Mouse (Mus musculus) megakaryocyte, embryonic 14.5 days (primary cell): ENCODE data around the gene Nup133. TPM values are rescaled to one million over a fixed set of nuclear protein-coding genes. Genes with fewer than 3 reads are reported as not detected.

Experiments used
- H3K27me3 ChIP-seq: replicated peaks from 2 replicates; pipeline ENCODE3; 2012; ENCODE audit warnings: inconsistent platforms
- H3K36me3 ChIP-seq: replicated peaks from 2 replicates; pipeline ENCODE3; 2012; ENCODE audit warnings: low read length, inconsistent platforms, mixed read lengths
- H3K4me1 ChIP-seq: 2 replicates; pipeline ENCODE4 v1.6.1; 2012; ENCODE audit warnings: inconsistent platforms
- H3K4me3 ChIP-seq: replicated peaks from 2 replicates; pipeline ENCODE3; 2012; ENCODE audit warnings: moderate library complexity, mild to moderate bottlenecking, inconsistent platforms
- H3K9me3 ChIP-seq: 2 replicates; pipeline ENCODE4 v1.6.1; 2012; ENCODE audit warnings: inconsistent platforms
- FLI1 ChIP-seq: IDR thresholded peaks from 2 replicates; pipeline ENCODE4 v1.6.1; 2012; ENCODE audit warnings: low read length, inconsistent platforms, mixed read lengths
- GATA1 ChIP-seq: IDR thresholded peaks from 3 replicates; pipeline ENCODE4 v1.6.1; 2012; ENCODE audit warnings: mixed read lengths, low read length, inconsistent platforms, borderline replicate concordance
- polyA plus RNA-seq: library from polyadenylated mRNA; stranded (reverse); fragments of >175 nt; gene quantifications from 2 replicates; pipeline ENCODE4 v1.2.3, GENCODE M21; 2012; ENCODE audit warnings: low replicate concordance; ENCODE audit not compliant: insufficient read depth

Nup133 gene
- polyA plus RNA-seq, 1 experiment: 2.9 TPM

GRCm38 (mm10) chr8:123907604-123908003 lies 41.5 kb downstream of the Nup133 start:
- Histone ChIP-seq H3K36me3 (peaks cover 93% of the 10 kb centered on the region), H3K4me1 (no peaks in the 10 kb centered on the region), H3K27me3 (no peaks in the 10 kb centered on the region), H3K4me3 (no peak overlapping the region), H3K9me3 (no peaks in the 10 kb centered on the region)
- TF ChIP-seq GATA1 (no peak), FLI1 (no peak)

GRCm38 (mm10) chr8:123902653-123903052 lies 46.4 kb downstream of the Nup133 start:
- H3K27me3 ChIP-seq: no peaks in the 10 kb centered on the region
- no peaks in the 10 kb centered on the region for H3K9me3 ChIP-seq
- H3K36me3 ChIP-seq: peaks cover 82% of the 10 kb centered on the region
- no peaks in the 10 kb centered on the region for H3K4me1 ChIP-seq
- H3K4me3 ChIP-seq: no peak overlapping the region
- TF ChIP-seq FLI1: no peak
- TF ChIP-seq GATA1: no peak

GRCm38 (mm10) chr8:123899366-123899765 lies 49.7 kb downstream of the Nup133 start:
- Histone ChIP-seq H3K36me3 (peaks cover 53% of the 10 kb centered on the region), H3K9me3 (no peaks in the 10 kb centered on the region), H3K4me1 (no peaks in the 10 kb centered on the region), H3K4me3 (no peak overlapping the region), H3K27me3 (peaks cover 26% of the 10 kb centered on the region)
- TF ChIP-seq GATA1: no peak
- no peak for TF ChIP-seq FLI1

GRCm38 (mm10) chr8:123898576-123898975 lies 50.5 kb downstream of the Nup133 start:
- Histone ChIP-seq H3K4me1 (no peaks in the 10 kb centered on the region), H3K27me3 (peaks cover 34% of the 10 kb centered on the region), H3K36me3 (peaks cover 45% of the 10 kb centered on the region), H3K4me3 (no peak overlapping the region), H3K9me3 (no peaks in the 10 kb centered on the region)
- TF ChIP-seq FLI1 (no peak), GATA1 (no peak)

- H3K9me3 ChIP-seq: peaks cover 11% of the 10 kb centered on the region; the same call in 1 of the 2 replicates
Measured at GRCm38 (mm10) chr8:123896774-123897173, 52.3 kb downstream of the Nup133 start.

GRCm38 (mm10) chr8:123896366-123896761 lies 52.7 kb downstream of the Nup133 start:
- Histone ChIP-seq H3K27me3 (peaks cover 56% of the 10 kb centered on the region), H3K4me3 (no peak overlapping the region), H3K4me1 (peaks cover 17% of the 10 kb centered on the region), H3K9me3 (peaks cover 12% of the 10 kb centered on the region; the same call in 1 of the 2 replicates), H3K36me3 (peaks cover 23% of the 10 kb centered on the region)
- TF ChIP-seq GATA1 (no peak), FLI1 (no peak)

More at GRCm38 (mm10) chr8:123896774-123897173, 52.3 kb downstream of the Nup133 start:
- no peak overlapping the region for H3K4me3 ChIP-seq
- H3K27me3 ChIP-seq: peaks cover 52% of the 10 kb centered on the region
- peaks cover 13% of the 10 kb centered on the region for H3K4me1 ChIP-seq
- H3K36me3 ChIP-seq: peaks cover 27% of the 10 kb centered on the region
- no peak for TF ChIP-seq GATA1
- TF ChIP-seq FLI1: no peak

GRCm38 (mm10) chr8:123895680-123896365 lies 53.2 kb downstream of the Nup133 start:
- peaks cover 12% of the 10 kb centered on the region; the same call in 1 of the 2 replicates for H3K9me3 ChIP-seq
- no peak overlapping the region for H3K4me3 ChIP-seq
- H3K4me1 ChIP-seq: peaks cover 17% of the 10 kb centered on the region
- peaks cover 20% of the 10 kb centered on the region for H3K36me3 ChIP-seq
- TF ChIP-seq FLI1: no peak
- TF ChIP-seq GATA1: no peak
- peaks cover 61% of the 10 kb centered on the region for H3K27me3 ChIP-seq

- H3K27me3 ChIP-seq: peaks cover 67% of the 10 kb centered on the region
- peaks cover 12% of the 10 kb centered on the region; the same call in 1 of the 2 replicates for H3K9me3 ChIP-seq
- no peak for TF ChIP-seq FLI1
- peaks cover 17% of the 10 kb centered on the region for H3K4me1 ChIP-seq
- peaks cover 14% of the 10 kb centered on the region for H3K36me3 ChIP-seq
- H3K4me3 ChIP-seq: no peak overlapping the region
Measured at GRCm38 (mm10) chr8:123895230-123895629, 53.8 kb downstream of the Nup133 start.

GRCm38 (mm10) chr8:123894502-123895097 lies 54.5 kb downstream of the Nup133 start, which contains the start of gene Acta1:
Gene Acta1, minus strand, starts transcription at chr8:123894751.
- Histone ChIP-seq H3K9me3 (peaks cover 12% of the 10 kb centered on the region; the same call in 1 of the 2 replicates), H3K4me1 (peaks cover 17% of the 10 kb centered on the region), H3K36me3 (peaks cover 11% of the 10 kb centered on the region), H3K27me3 (peaks cover 73% of the 10 kb centered on the region), H3K4me3 (no peak within 1 kb of the TSS)
- TF ChIP-seq GATA1 (no peak), FLI1 (no peak)

- H3K4me3 ChIP-seq: no peak overlapping the region
- peaks cover 17% of the 10 kb centered on the region for H3K4me1 ChIP-seq
- H3K27me3 ChIP-seq: peaks cover 82% of the 10 kb centered on the region
- TF ChIP-seq GATA1 (no peak), FLI1 (no peak)
- peaks cover 12% of the 10 kb centered on the region; the same call in 1 of the 2 replicates for H3K9me3 ChIP-seq
- H3K36me3 ChIP-seq: no peaks in the 10 kb centered on the region
Measured at GRCm38 (mm10) chr8:123893413-123893812, 55.7 kb downstream of the Nup133 start.
